13 mouse cellular contexts compared by ENCODE assay signal in genomic region chr5:74732613-74733012, GRCm38 (mm10). TPM values are rescaled to one million over a fixed set of nuclear protein-coding genes. Genes with fewer than 3 reads are reported as not detected.
"Had no signal": no experiment of that assay in that cellular context is flagged by ENCODE, and none has a peak within 500 bp of the region (broad histone marks: within the 10 kb centered on the region; RNA-seq: fewer than 3 reads in every experiment).

No protein-coding gene starts in this region.

- DNase-seq: kidney, adult 8-10 months; kidney, postnatal 25 days; right cerebral cortex, postnatal 4 days; spleen, adult 18-20 months; thymus, adult 18-20 months; thymus, postnatal 14 days had no signal

- H3K27me3 ChIP-seq: limb, embryonic 15.5 days; liver, embryonic 12.5 days; neural tube, embryonic 12.5 days had no signal

- H3K27ac ChIP-seq: left cerebral cortex, adult 2 months; limb, embryonic 15.5 days; liver, embryonic 12.5 days; midbrain, embryonic 13.5 days; neural tube, embryonic 12.5 days had no signal

- H3K36me3 ChIP-seq: limb, embryonic 15.5 days; liver, embryonic 12.5 days; midbrain, embryonic 13.5 days; neural tube, embryonic 12.5 days had no signal

- ATAC-seq: intestine, postnatal 0 days; liver, embryonic 12.5 days; midbrain, embryonic 13.5 days had no signal

- H3K4me2 ChIP-seq: limb, embryonic 15.5 days; liver, embryonic 12.5 days; midbrain, embryonic 13.5 days; neural tube, embryonic 12.5 days had no signal

- H3K4me1 ChIP-seq: limb, embryonic 15.5 days; midbrain, embryonic 13.5 days; neural tube, embryonic 12.5 days had no signal

- H3K9ac ChIP-seq: limb, embryonic 15.5 days; liver, embryonic 12.5 days; midbrain, embryonic 13.5 days; neural tube, embryonic 12.5 days had no signal

- H3K9me3 ChIP-seq: limb, embryonic 15.5 days; liver, embryonic 12.5 days; midbrain, embryonic 13.5 days; neural tube, embryonic 12.5 days had no signal

- H3K4me3 ChIP-seq: left cerebral cortex, adult 2 months; limb, embryonic 15.5 days; liver, embryonic 12.5 days; midbrain, embryonic 13.5 days; neural tube, embryonic 12.5 days had no signal

RNA-seq across cellular contexts. Expression of gene Lnx1, which starts 29.9 kb away (rescaled TPM):
- total RNA-seq: monocyte, adult 5-6 weeks had no signal
